Mouse (Mus musculus) midbrain, embryonic 11.5 days (tissue): ENCODE measurements around the gene Akt1s1. TPM values are rescaled to one million over a fixed set of nuclear protein-coding genes. Genes with fewer than 3 reads are reported as not detected.
"Not testable (repeated sequence)": the region's sequence is repeated elsewhere in the genome, so short reads cannot be mapped to it uniquely, and the experiment has no call there.

Experiments used
- ATAC-seq: fragments of 200-750 bp; cut with Nextera tagmentation; 2 replicates; pipeline ENCODE4 v1.8.0; 2017; ENCODE audit warnings: moderate TSS enrichment, moderate library complexity; ENCODE audit not compliant: low FRiP score
- DNase-seq: peaks from one replicate; pipeline ENCODE4 v3.0.0; 2015; ENCODE audit warnings: low spot score; ENCODE audit errors: missing footprints
- H3K27ac ChIP-seq: fragments of 300-500 bp; sonication (generic); 2 replicates; pipeline ENCODE4 v1.5.1; 2014; ENCODE audit warnings: low read depth, low read length
- H3K27me3 ChIP-seq: fragments of 300-500 bp; sonication (generic); 2 replicates; pipeline ENCODE4 v1.6.1; 2014; ENCODE audit warnings: mild to moderate bottlenecking, low read length, moderate library complexity, mixed read lengths; ENCODE audit not compliant: control insufficient read depth, insufficient read depth
- H3K36me3 ChIP-seq: fragments of 300-500 bp; sonication (generic); 2 replicates; pipeline ENCODE4 v1.6.1; 2014; ENCODE audit warnings: mild to moderate bottlenecking, low read length, moderate library complexity, mixed read lengths; ENCODE audit not compliant: control insufficient read depth, insufficient read depth
- H3K4me1 ChIP-seq: fragments of 300-500 bp; sonication (generic); 2 replicates; pipeline ENCODE4 v1.6.1; 2014; ENCODE audit warnings: low read length; ENCODE audit not compliant: control insufficient read depth, insufficient read depth
- H3K4me2 ChIP-seq: fragments of 300-500 bp; sonication (generic); 2 replicates; pipeline ENCODE4 v1.6.1; 2014; ENCODE audit warnings: mild to moderate bottlenecking, moderate library complexity
- H3K4me3 ChIP-seq: fragments of 300-500 bp; sonication (generic); 2 replicates; pipeline ENCODE4 v1.5.1; 2014; ENCODE audit warnings: low read depth, low read length
- H3K9ac ChIP-seq: fragments of 300-500 bp; sonication (generic); 2 replicates; pipeline ENCODE4 v1.6.1; 2014; ENCODE audit warnings: low read length
- H3K9me3 ChIP-seq: fragments of 300-500 bp; sonication (generic); 2 replicates; pipeline ENCODE4 v1.6.1; 2016; ENCODE audit warnings: low read length; ENCODE audit not compliant: control insufficient read depth
- WGBS: fragments of 180-500 bp; shearing (Covaris S2); extraction: QIAGEN DNeasy Blood & Tissue Kit; methylation state at CpG from one replicate; pipeline ENCODE4 v1.1.7; 2014; 5-methylcytosine and 5-hydroxymethylcytosine counted together
- polyA plus RNA-seq: library from polyadenylated mRNA; unstranded; fragments of >200 nt; fragmentation: Nextera tagmentation; extraction: Ambion mirVana; gene quantifications from 2 replicates; pipeline ENCODE4 v1.2.1, GENCODE M21; 2014

The Akt1s1 gene
- polyA plus RNA-seq, 1 experiment from 2014 or later: 34.3 TPM

- Histone ChIP-seq H3K36me3 (0 out of 2 replicates have a peak, but pooled peaks cover 5% of the 10 kb centered on the region), H3K27ac (peak within 1 kb of the TSS; percentile 100), H3K9ac (peak within 1 kb of the TSS; percentile 99), H3K4me2 (peak within 1 kb of the TSS; percentile 92), H3K9me3 (no peaks in the 10 kb centered on the region), H3K27me3 (no peaks in the 10 kb centered on the region), H3K4me3 (peak within 1 kb of the TSS; percentile 97), H3K4me1 (peaks cover 28% of the 10 kb centered on the region)
- ATAC-seq: peak; percentile 94
- peak; percentile 99 for DNase-seq
- 12% methylated on average over 29 of the region's 29 CpGs for WGBS
These were observed 21.1 kb downstream of the Akt1s1 start, which contains the start of gene Ptov1 for GRCm38 (mm10) chr7:44869697-44870528. Ptov1 (minus strand) TSS chr7:44869788.

- Histone ChIP-seq H3K27ac (peak overlapping the region; percentile 100), H3K4me2 (peak overlapping the region; percentile 92; the same call in 1 of the 2 replicates)
- no peak for DNase-seq
These were observed 21.8 kb downstream of the Akt1s1 start for GRCm38 (mm10) chr7:44870614-44871013.

GRCm38 (mm10) chr7:44871181-44871580, 22.4 kb downstream of the Akt1s1 start:
- Histone ChIP-seq H3K27ac (no peak overlapping the region), H3K36me3 (no peaks in the 10 kb centered on the region; the same call in 1 of the 2 replicates), H3K4me1 (peaks cover 28% of the 10 kb centered on the region), H3K9me3 (no peaks in the 10 kb centered on the region), H3K4me3 (no peak overlapping the region), H3K9ac (no peak overlapping the region), H3K4me2 (no peak overlapping the region), H3K27me3 (no peaks in the 10 kb centered on the region)
- no peak for ATAC-seq
- no peak for DNase-seq
- 36% methylated on average over 1 of the region's 1 CpGs for WGBS

More at GRCm38 (mm10) chr7:44870614-44871013, 21.8 kb downstream of the Akt1s1 start:
- WGBS: 87% methylated on average over 6 of the region's 6 CpGs
- peak overlapping the region; percentile 97 for H3K4me3 ChIP-seq
- no peaks in the 10 kb centered on the region for H3K27me3 ChIP-seq
- H3K9me3 ChIP-seq: no peaks in the 10 kb centered on the region
- peaks cover 28% of the 10 kb centered on the region for H3K4me1 ChIP-seq
- no peak for ATAC-seq
- H3K36me3 ChIP-seq: 0 out of 2 replicates have a peak, but pooled peaks cover 3% of the 10 kb centered on the region
- H3K9ac ChIP-seq: peak overlapping the region; percentile 99; the same call in 1 of the 2 replicates

GRCm38 (mm10) chr7:44871774-44872173, 23.0 kb downstream of the Akt1s1 start:
- not testable (repeated sequence) for H3K36me3 ChIP-seq, H3K4me3 ChIP-seq, ATAC-seq, H3K27ac ChIP-seq, DNase-seq, H3K9ac ChIP-seq, H3K9me3 ChIP-seq, H3K4me2 ChIP-seq, H3K27me3 ChIP-seq
- 90% methylated on average over 2 of the region's 2 CpGs for WGBS
- peaks cover 24% of the 10 kb centered on the region for H3K4me1 ChIP-seq

GRCm38 (mm10) chr7:44877833-44878232, 29.0 kb downstream of the Akt1s1 start:
- WGBS: 90% methylated on average over 14 of the region's 14 CpGs
- DNase-seq: no peak
- Histone ChIP-seq H3K27me3 (no peaks in the 10 kb centered on the region), H3K9ac (no peak overlapping the region), H3K4me2 (no peak overlapping the region), H3K27ac (no peak overlapping the region), H3K4me1 (no peaks in the 10 kb centered on the region), H3K4me3 (no peak overlapping the region), H3K36me3 (peaks cover 49% of the 10 kb centered on the region), H3K9me3 (no peaks in the 10 kb centered on the region)
- no peak for ATAC-seq

GRCm38 (mm10) chr7:44883036-44883435, 34.2 kb downstream of the Akt1s1 start:
- H3K27me3 ChIP-seq: no peaks in the 10 kb centered on the region
- H3K4me1 ChIP-seq: no peaks in the 10 kb centered on the region
- no peak overlapping the region for H3K4me2 ChIP-seq
- no peak overlapping the region for H3K27ac ChIP-seq
- ATAC-seq: no peak
- no peak overlapping the region for H3K9ac ChIP-seq
- no peak overlapping the region for H3K4me3 ChIP-seq
- WGBS: 95% methylated on average over 3 of the region's 3 CpGs
- H3K36me3 ChIP-seq: peaks cover 58% of the 10 kb centered on the region
- no peaks in the 10 kb centered on the region for H3K9me3 ChIP-seq
- DNase-seq: no peak

- WGBS: 98% methylated on average over 5 of the region's 5 CpGs
- Histone ChIP-seq H3K9ac (no peak overlapping the region), H3K27ac (no peak overlapping the region), H3K4me2 (no peak overlapping the region), H3K27me3 (no peaks in the 10 kb centered on the region), H3K9me3 (no peaks in the 10 kb centered on the region), H3K4me3 (no peak overlapping the region), H3K4me1 (no peaks in the 10 kb centered on the region), H3K36me3 (peaks cover 53% of the 10 kb centered on the region)
- ATAC-seq (no peak), DNase-seq (no peak)
These were observed 35.8 kb downstream of the Akt1s1 start for GRCm38 (mm10) chr7:44884637-44885036.

GRCm38 (mm10) chr7:44886964-44887363, 38.2 kb downstream of the Akt1s1 start:
- ATAC-seq (no peak), DNase-seq (no peak)
- H3K27me3 ChIP-seq: no peaks in the 10 kb centered on the region
- no peak overlapping the region for H3K9ac ChIP-seq
- H3K27ac ChIP-seq: no peak overlapping the region
- no peak overlapping the region for H3K4me2 ChIP-seq
- no peak overlapping the region for H3K4me3 ChIP-seq
- H3K4me1 ChIP-seq: peaks cover 15% of the 10 kb centered on the region
- WGBS: 95% methylated on average over 7 of the region's 7 CpGs
- H3K9me3 ChIP-seq: no peaks in the 10 kb centered on the region
- H3K36me3 ChIP-seq: peaks cover 33% of the 10 kb centered on the region
